Mouse (Mus musculus): Measurements from ENCODE around the gene Zfp148. TPM values are rescaled to one million over a fixed set of nuclear protein-coding genes. Genes with fewer than 3 reads are reported as not detected.
"Not testable (repeated sequence)": the region's sequence is repeated elsewhere in the genome, so short reads cannot be mapped to it uniquely, and the experiment has no call there.

Zfp148 gene
- polyA plus RNA-seq, 1 experiment = 7.9 TPM

- Histone ChIP-seq H3ac (ENCODE audit: control insufficient read depth, insufficient read length) (no peak overlapping the region), H3K27me3 (ENCODE audit: control insufficient read depth, insufficient read depth, insufficient read length) (no peaks in the 10 kb centered on the region), H3K36me3 (ENCODE audit: control insufficient read depth, insufficient read depth) (no peaks in the 10 kb centered on the region), H3K4me2 (ENCODE audit: low read depth) (no peak overlapping the region), H3K79me2 (ENCODE audit: control insufficient read depth, insufficient read depth) (no peaks in the 10 kb centered on the region), H3K4me3 (no peak overlapping the region)
- TF ChIP-seq MYOD1 (IDR thresholded peaks at IDR 0.05; ENCODE audit: control insufficient read depth in 1 of 3, insufficient read length in 2 of 3, low read depth in 2 of 3) (no peak), CEBPB (IDR thresholded peaks at IDR 0.05; ENCODE audit: insufficient read depth, poor library complexity, severe bottlenecking) (no peak), POLR2AphosphoS2 (IDR thresholded peaks at IDR 0.05; ENCODE audit: insufficient read length, low read depth) (no peak)
Observed at GRCm38 (mm10) chr16:33508082-33508481, 127.4 kb downstream of the Zfp148 start.

GRCm38 (mm10) chr16:33509231-33509630, 128.6 kb downstream of the Zfp148 start:
- H3K4me2 ChIP-seq (ENCODE audit: low read depth); H3ac ChIP-seq (ENCODE audit: control insufficient read depth, insufficient read length); H3K36me3 ChIP-seq (ENCODE audit: control insufficient read depth, insufficient read depth); H3K27me3 ChIP-seq (ENCODE audit: control insufficient read depth, insufficient read depth, insufficient read length); H3K4me3 ChIP-seq; H3K79me2 ChIP-seq (ENCODE audit: control insufficient read depth, insufficient read depth): not testable (repeated sequence)

- H3K36me3 ChIP-seq (ENCODE audit: control insufficient read depth, insufficient read depth); H3K27me3 ChIP-seq (ENCODE audit: control insufficient read depth, insufficient read depth, insufficient read length); H3K4me3 ChIP-seq; H3K79me2 ChIP-seq (ENCODE audit: control insufficient read depth, insufficient read depth); H3K4me2 ChIP-seq (ENCODE audit: low read depth); H3ac ChIP-seq (ENCODE audit: control insufficient read depth, insufficient read length): not testable (repeated sequence)
Observed at GRCm38 (mm10) chr16:33510856-33511255, 130.2 kb downstream of the Zfp148 start.

- no peak overlapping the region for H3K4me2 ChIP-seq (ENCODE audit: low read depth)
- H3K36me3 ChIP-seq (ENCODE audit: control insufficient read depth, insufficient read depth) = no peaks in the 10 kb centered on the region
- H3K27me3 ChIP-seq (ENCODE audit: control insufficient read depth, insufficient read depth, insufficient read length) = no peaks in the 10 kb centered on the region
- H3K79me2 ChIP-seq (ENCODE audit: control insufficient read depth, insufficient read depth) = no peaks in the 10 kb centered on the region
- TF ChIP-seq TCF3 (IDR thresholded peaks at IDR 0.05; ENCODE audit: insufficient read length, low read depth) (no peak), MAX (IDR thresholded peaks at IDR 0.05; ENCODE audit: low read depth) (no peak), POLR2A (IDR thresholded peaks at IDR 0.05; ENCODE audit: insufficient read length, low read depth) (no peak), MYOG (IDR thresholded peaks at IDR 0.05; ENCODE audit: control insufficient read depth in 1 of 3, insufficient read depth in 1 of 3, insufficient read length in 2 of 3, low read depth in 2 of 3) (no peak), CEBPB (IDR thresholded peaks at IDR 0.05; ENCODE audit: insufficient read depth, poor library complexity, severe bottlenecking) (no peak), USF1 (IDR thresholded peaks at IDR 0.05; ENCODE audit: low read depth) (no peak), E2F4 (IDR thresholded peaks at IDR 0.05; ENCODE audit: insufficient read depth) (no peak), POLR2AphosphoS2 (IDR thresholded peaks at IDR 0.05; ENCODE audit: insufficient read length, low read depth) (no peak)
- no peak overlapping the region for H3K4me3 ChIP-seq
- H3ac ChIP-seq (ENCODE audit: control insufficient read depth, insufficient read length) = no peak overlapping the region
Observed at GRCm38 (mm10) chr16:33512555-33512954, 131.9 kb downstream of the Zfp148 start.

- Histone ChIP-seq H3K79me2 (ENCODE audit: control insufficient read depth, insufficient read depth) (no peaks in the 10 kb centered on the region), H3K27me3 (ENCODE audit: control insufficient read depth, insufficient read depth, insufficient read length) (no peaks in the 10 kb centered on the region), H3K36me3 (ENCODE audit: control insufficient read depth, insufficient read depth) (no peaks in the 10 kb centered on the region), H3K4me3 (no peak within 1 kb of the TSS), H3K4me2 (ENCODE audit: low read depth) (peak within 1 kb of the TSS; percentile 48), H3ac (ENCODE audit: control insufficient read depth, insufficient read length) (no peak within 1 kb of the TSS)
- TF ChIP-seq MYOD1 (IDR thresholded peaks at IDR 0.05; ENCODE audit: control insufficient read depth in 1 of 3, insufficient read length in 2 of 3, low read depth in 2 of 3) (peak; percentile 26 to 56 (median 37)), E2F4 (IDR thresholded peaks at IDR 0.05; ENCODE audit: insufficient read depth) (peak; percentile 35), MAX (IDR thresholded peaks at IDR 0.05; ENCODE audit: low read depth) (no peak), MYOG (IDR thresholded peaks at IDR 0.05; ENCODE audit: control insufficient read depth in 1 of 3, insufficient read depth in 1 of 3, insufficient read length in 2 of 3, low read depth in 2 of 3) (peak in 2 of 3 experiments; percentile 51 to 71), TCF12 (IDR thresholded peaks at IDR 0.05; ENCODE audit: insufficient read depth, poor library complexity, severe bottlenecking) (peak; percentile 40)
Observed at GRCm38 (mm10) chr16:33516807-33517565, 136.3 kb downstream of the Zfp148 start, which contains the start of gene Slc12a8. Gene Slc12a8 (plus strand): TSS chr16:33517328.

- Histone ChIP-seq H3ac (ENCODE audit: control insufficient read depth, insufficient read length) (no peak overlapping the region), H3K27me3 (ENCODE audit: control insufficient read depth, insufficient read depth, insufficient read length) (no peaks in the 10 kb centered on the region), H3K4me3 (no peak overlapping the region), H3K4me2 (ENCODE audit: low read depth) (no peak overlapping the region), H3K36me3 (ENCODE audit: control insufficient read depth, insufficient read depth) (no peaks in the 10 kb centered on the region), H3K79me2 (ENCODE audit: control insufficient read depth, insufficient read depth) (no peaks in the 10 kb centered on the region)
- no peak for TF ChIP-seq MAX (IDR thresholded peaks at IDR 0.05; ENCODE audit: low read depth)
- no peak for TF ChIP-seq CEBPB (IDR thresholded peaks at IDR 0.05; ENCODE audit: insufficient read depth, poor library complexity, severe bottlenecking)
Observed at GRCm38 (mm10) chr16:33517627-33518026, 137.0 kb downstream of the Zfp148 start.
